Mouse (Mus musculus) thymus, adult 2 months (tissue): ENCODE results near the gene Gm6793.

Experiments
- CTCF ChIP-seq: fragments of 200-500 bp; IDR thresholded peaks from 2 replicates; pipeline ENCODE4 v1.5.1; 2012; ENCODE audit warnings: mild to moderate bottlenecking, control low read depth, low read length, moderate library complexity, borderline replicate concordance; ENCODE audit not compliant: control insufficient read depth, poor library complexity, insufficient read depth; ENCODE audit errors: extremely low read depth
- POLR2A ChIP-seq: fragments of 200-500 bp; IDR thresholded peaks from 2 replicates; pipeline ENCODE4 v1.6.1; 2012; ENCODE audit warnings: mild to moderate bottlenecking, low read length, control low read depth, moderate library complexity; ENCODE audit not compliant: control insufficient read depth, poor library complexity, insufficient read depth; ENCODE audit errors: extremely low read depth

- no peak for TF ChIP-seq CTCF
- TF ChIP-seq POLR2A: no peak
Measured at GRCm38 (mm10) chr8:112029455-112029854, 14.6 kb upstream of the Gm6793 start.
